Mouse (Mus musculus) small intestine, adult 2 months (tissue): ENCODE results near the gene Rnft2.

Experiments used
- CTCF ChIP-seq: fragments of 200-500 bp; IDR thresholded peaks from 2 replicates; pipeline ENCODE4 v1.5.1; 2012; ENCODE audit warnings: low read depth, mild to moderate bottlenecking, control low read depth, inconsistent platforms, low read length, moderate library complexity, mixed read lengths; ENCODE audit not compliant: insufficient replicate concordance, insufficient read length; ENCODE audit errors: extremely low read depth
- POLR2A ChIP-seq: fragments of 200-500 bp; IDR thresholded peaks from 2 replicates; pipeline ENCODE4 v1.6.1; 2012; ENCODE audit warnings: low read depth, mild to moderate bottlenecking, control low read depth, inconsistent platforms, low read length, moderate library complexity

GRCm38 (mm10) chr5:118145458-118145857 lies 99.5 kb downstream of the Rnft2 start:
- TF ChIP-seq CTCF (no peak), POLR2A (no peak)
